9 mouse cellular contexts compared by ENCODE assay signal in genomic region chr17:45593479-45593878, GRCm38 (mm10). TPM values are rescaled to one million over a fixed set of nuclear protein-coding genes. Genes with fewer than 3 reads are reported as not detected.
DNase-seq lines count a peak whose midpoint lies in the region; ATAC-seq and TF ChIP-seq lines count a peak whose summit lies in the region.
"Had no signal": no experiment of that assay in that cellular context is flagged by ENCODE, and none has a peak within 500 bp of the region (broad histone marks: within the 10 kb centered on the region; RNA-seq: fewer than 3 reads in every experiment).

No protein-coding gene starts in this region.

- H3K4me1 ChIP-seq in kidney, postnatal 0 days (replicated peaks; ENCODE audit: insufficient read depth, low read length), result peaks cover 46% of the 10 kb centered on the region
- H3K4me1 ChIP-seq in neural tube, embryonic 14.5 days (ENCODE audit: control insufficient read depth, insufficient read depth, low read length), result peaks cover 31% of the 10 kb centered on the region

- no peaks in the 10 kb centered on the region for H3K9me3 ChIP-seq in kidney, postnatal 0 days (replicated peaks; ENCODE audit: low read length)
- H3K9me3 ChIP-seq in neural tube, embryonic 14.5 days (ENCODE audit: control insufficient read depth, low read length), result no peaks in the 10 kb centered on the region

- 0 out of 2 replicates have a peak overlapping the region, but pooled peaks have one; percentile 4 for H3K4me3 ChIP-seq in kidney, postnatal 0 days (replicated peaks; ENCODE audit: low read depth, low read length)
- H3K4me3 ChIP-seq in neural tube, embryonic 14.5 days (ENCODE audit: low read depth, low read length), result no peak overlapping the region

- H3K27me3 ChIP-seq in kidney, postnatal 0 days (ENCODE audit: insufficient read depth, low read length), result no peaks in the 10 kb centered on the region
- no peaks in the 10 kb centered on the region for H3K27me3 ChIP-seq in neural tube, embryonic 14.5 days (ENCODE audit: control insufficient read depth, insufficient read depth, low read length)

- peak overlapping the region; percentile 28 for H3K9ac ChIP-seq in kidney, postnatal 0 days (ENCODE audit: low read depth, low read length)
- H3K9ac ChIP-seq in neural tube, embryonic 14.5 days (replicated peaks; ENCODE audit: low read depth, low read length), result no peak overlapping the region

- peak overlapping the region; percentile 98 for H3K4me2 ChIP-seq in kidney, postnatal 0 days (ENCODE audit: low read length)
- H3K4me2 ChIP-seq in neural tube, embryonic 14.5 days (ENCODE audit: low read depth, low read length), result peak overlapping the region; percentile 89; the same call in 1 of the 2 replicates

- peak; percentile 42; the same call in 1 of the 2 replicates for TF ChIP-seq CTCF in kidney, postnatal 0 days (IDR thresholded peaks at IDR 0.05; ENCODE audit: low read depth)

- WGBS in kidney, postnatal 0 days, result 47% methylated on average over 8 of the region's 8 CpGs
- 33% methylated on average over 8 of the region's 8 CpGs for WGBS in neural tube, embryonic 14.5 days

- H3K36me3 ChIP-seq in kidney, postnatal 0 days (ENCODE audit: insufficient read depth, low read length), result 0 out of 2 replicates have a peak, but pooled peaks cover 6% of the 10 kb centered on the region
- H3K36me3 ChIP-seq in neural tube, embryonic 14.5 days (ENCODE audit: control insufficient read depth, insufficient read depth, low read length), result no peaks in the 10 kb centered on the region

- peak; percentile 43 for DNase-seq in adrenal gland, adult 2 months
- DNase-seq in adrenal gland, adult 8-10 months, result no peak
- DNase-seq in thymus, postnatal 4 days, result peak; percentile 41
- no peak for DNase-seq in thymus, postnatal 0 days (ENCODE audit: low spot score)
- DNase-seq in kidney, postnatal 0 days (ENCODE audit: low spot score), result no peak
- no peak for DNase-seq in right cerebral cortex, postnatal 10 days (ENCODE audit: low spot score in 2 of 2)

- no peak for ATAC-seq in kidney, postnatal 0 days (replicated peaks; ENCODE audit: low FRiP score, low read depth)
- no peak for ATAC-seq in neural tube, embryonic 14.5 days (ENCODE audit: low read depth)
- no peak for ATAC-seq in activated CD4-positive, CD25-positive, alpha-beta regulatory T cell, adult 4 months

- H3K27ac ChIP-seq in kidney, postnatal 0 days, result peak overlapping the region; percentile 70; the same call in 1 of the 2 replicates
- no peak overlapping the region for H3K27ac ChIP-seq in neural tube, embryonic 14.5 days (ENCODE audit: low read depth, low read length)

RNA-seq across cellular contexts. Expression of gene Slc29a1, which starts 5.9 kb away (rescaled TPM):
- total RNA-seq in adrenal gland, adult 2 months (2021), result 100 to 1,000 TPM; 104 to 197 TPM
- 288 and 410 TPM in 2 replicates for polyA plus RNA-seq in adrenal gland, adult 2 months (2012; rRNA removed)
- 100 to 1,000 TPM; 145 to 174 (median 158) TPM for total RNA-seq in adrenal gland, adult 8-10 months (2022)
- polyA plus RNA-seq in thymus, postnatal 0 days (2015; fragmentation: Nextera tagmentation; extraction: Ambion mirVana), result 243 and 252 TPM in 2 replicates
- 93.6 and 101 TPM in 2 replicates for polyA plus RNA-seq in kidney, postnatal 0 days (2015; fragmentation: Nextera tagmentation; extraction: Ambion mirVana)
- polyA plus RNA-seq in neural tube, embryonic 14.5 days (2014; fragmentation: Nextera tagmentation; extraction: Ambion mirVana), result 29.1 and 35.9 TPM in 2 replicates
- 10 to 100 TPM; 82.3 to 85.3 TPM for polyA plus RNA-seq in activated CD4-positive, CD25-positive, alpha-beta regulatory T cell, adult 4 months (2017; shearing (Covaris generic))

RNA-seq across cellular contexts. Expression of gene Mymx, which starts 8.4 kb away (rescaled TPM):
- total RNA-seq in adrenal gland, adult 2 months (2021), result not detected
- polyA plus RNA-seq in adrenal gland, adult 2 months (2012; rRNA removed), result 0.18 and 0.55 TPM in 2 replicates
- under 1 TPM in 2 of 4 experiments, not detected in 2; 0.32 to 0.38 TPM for total RNA-seq in adrenal gland, adult 8-10 months (2022)
- polyA plus RNA-seq in thymus, postnatal 0 days (2015; fragmentation: Nextera tagmentation; extraction: Ambion mirVana), result 1.5 and 1.7 TPM in 2 replicates
- 16.7 and 18.4 TPM in 2 replicates for polyA plus RNA-seq in kidney, postnatal 0 days (2015; fragmentation: Nextera tagmentation; extraction: Ambion mirVana)
- polyA plus RNA-seq in neural tube, embryonic 14.5 days (2014; fragmentation: Nextera tagmentation; extraction: Ambion mirVana), result 0.44 and 1.0 TPM in 2 replicates
- polyA plus RNA-seq in activated CD4-positive, CD25-positive, alpha-beta regulatory T cell, adult 4 months (2017; shearing (Covaris generic)), result not detected
- polyA plus RNA-seq: gonadal fat pad, adult 2 months had no signal

RNA-seq across cellular contexts. Expression of gene Hsp90ab1, which starts 20.4 kb away (rescaled TPM):
- total RNA-seq in adrenal gland, adult 2 months (2021), result 1,000 to 10,000 TPM; 1,973 to 2,851 TPM
- polyA plus RNA-seq in adrenal gland, adult 2 months (2012; rRNA removed), result 197 and 291 TPM in 2 replicates
- total RNA-seq in adrenal gland, adult 8-10 months (2022), result 1,000 to 10,000 TPM; 1,432 to 3,205 (median 1,905) TPM
- 1,223 and 1,279 TPM in 2 replicates for polyA plus RNA-seq in thymus, postnatal 0 days (2015; fragmentation: Nextera tagmentation; extraction: Ambion mirVana)
- polyA plus RNA-seq in kidney, postnatal 0 days (2015; fragmentation: Nextera tagmentation; extraction: Ambion mirVana), result 1,330 and 1,432 TPM in 2 replicates
- 1,278 and 1,406 TPM in 2 replicates for polyA plus RNA-seq in neural tube, embryonic 14.5 days (2014; fragmentation: Nextera tagmentation; extraction: Ambion mirVana)
- polyA plus RNA-seq in activated CD4-positive, CD25-positive, alpha-beta regulatory T cell, adult 4 months (2017; shearing (Covaris generic)), result 100 to 1,000 TPM; 836 to 982 TPM

RNA-seq across cellular contexts. Expression of gene Slc35b2, which starts 29.8 kb away (rescaled TPM):
- total RNA-seq in adrenal gland, adult 2 months (2021), result 10 to 100 TPM; 43.6 to 59.7 TPM
- polyA plus RNA-seq in adrenal gland, adult 2 months (2012; rRNA removed), result 167 and 198 TPM in 2 replicates
- 10 to 100 TPM; 51.7 to 68.9 (median 61.0) TPM for total RNA-seq in adrenal gland, adult 8-10 months (2022)
- polyA plus RNA-seq in thymus, postnatal 0 days (2015; fragmentation: Nextera tagmentation; extraction: Ambion mirVana), result 95.8 and 96.9 TPM in 2 replicates
- 131 and 138 TPM in 2 replicates for polyA plus RNA-seq in kidney, postnatal 0 days (2015; fragmentation: Nextera tagmentation; extraction: Ambion mirVana)
- 72.2 and 79.3 TPM in 2 replicates for polyA plus RNA-seq in neural tube, embryonic 14.5 days (2014; fragmentation: Nextera tagmentation; extraction: Ambion mirVana)
- polyA plus RNA-seq in activated CD4-positive, CD25-positive, alpha-beta regulatory T cell, adult 4 months (2017; shearing (Covaris generic)), result 10 to 100 TPM; 27.7 to 33.8 TPM

RNA-seq across cellular contexts. Expression of gene Nfkbie, which starts 38.0 kb away (rescaled TPM):
- 1 to 10 TPM; 3.0 to 5.6 TPM for total RNA-seq in adrenal gland, adult 2 months (2021)
- polyA plus RNA-seq in adrenal gland, adult 2 months (2012; rRNA removed), result 5.2 and 6.4 TPM in 2 replicates
- total RNA-seq in adrenal gland, adult 8-10 months (2022), result 1 to 10 TPM; 4.2 to 6.4 (median 5.6) TPM
- polyA plus RNA-seq in thymus, postnatal 0 days (2015; fragmentation: Nextera tagmentation; extraction: Ambion mirVana), result 70.4 and 80.2 TPM in 2 replicates
- 4.8 and 5.1 TPM in 2 replicates for polyA plus RNA-seq in kidney, postnatal 0 days (2015; fragmentation: Nextera tagmentation; extraction: Ambion mirVana)
- 4.2 and 4.9 TPM in 2 replicates for polyA plus RNA-seq in neural tube, embryonic 14.5 days (2014; fragmentation: Nextera tagmentation; extraction: Ambion mirVana)
- polyA plus RNA-seq in activated CD4-positive, CD25-positive, alpha-beta regulatory T cell, adult 4 months (2017; shearing (Covaris generic)), result 10 to 100 TPM; 28.3 to 50.2 TPM

Comparison
In these comparisons a context has a peak if more than half of its experiments do, and no peak if none do; other contexts are left out.
1. DNase-seq: peak in adrenal gland, adult 2 months (single experiment) and thymus, postnatal 4 days (single experiment); none in adrenal gland, adult 8-10 months (single experiment), thymus, postnatal 0 days (single experiment), kidney, postnatal 0 days (single experiment) and right cerebral cortex, postnatal 10 days (0 of 2).